Mouse (Mus musculus) heart, postnatal 4 days (tissue): ENCODE data around the gene Gramd1a. TPM values are rescaled to one million over a fixed set of nuclear protein-coding genes. Genes with fewer than 3 reads are reported as not detected.

Experiments used
- DNase-seq: peaks from one replicate; pipeline ENCODE4 v3.0.0; 2021
- total RNA-seq, 2 experiments: library from RNA; stranded (reverse); gene quantifications; 2 replicates each; pipeline ENCODE4 v1.2.3; 2021

Gene Gramd1a
- total RNA-seq, 2 experiments from 2014 or later = 32.9 to 36.0 TPM

- DNase-seq = peak; percentile 92
These were observed 5.0 kb downstream of the Gramd1a start for GRCm38 (mm10) chr7:31150566-31151300.

- DNase-seq = no peak
These were observed 5.7 kb downstream of the Gramd1a start for GRCm38 (mm10) chr7:31149751-31150565.

- DNase-seq = no peak
These were observed 6.4 kb downstream of the Gramd1a start for GRCm38 (mm10) chr7:31149271-31149670.

GRCm38 (mm10) chr7:31148756-31149155 lies 6.9 kb downstream of the Gramd1a start:
- DNase-seq = peak; percentile 64

- DNase-seq = no peak
These were observed 7.6 kb downstream of the Gramd1a start for GRCm38 (mm10) chr7:31148086-31148485.

- no peak for DNase-seq
These were observed 10.0 kb downstream of the Gramd1a start for GRCm38 (mm10) chr7:31145596-31146160.

GRCm38 (mm10) chr7:31144886-31145285 lies 10.8 kb downstream of the Gramd1a start:
- no peak for DNase-seq

GRCm38 (mm10) chr7:31140941-31141340 lies 14.8 kb downstream of the Gramd1a start:
- DNase-seq = no peak

GRCm38 (mm10) chr7:31140302-31140701 lies 15.4 kb downstream of the Gramd1a start:
- DNase-seq = no peak

GRCm38 (mm10) chr7:31139765-31140164 lies 15.9 kb downstream of the Gramd1a start:
- peak; percentile 80 for DNase-seq

- DNase-seq = no peak
These were observed 20.0 kb downstream of the Gramd1a start for GRCm38 (mm10) chr7:31135717-31136116.

- no peak for DNase-seq
These were observed 23.8 kb downstream of the Gramd1a start for GRCm38 (mm10) chr7:31131866-31132265.

- peak; percentile 65 for DNase-seq
These were observed 24.9 kb downstream of the Gramd1a start for GRCm38 (mm10) chr7:31130841-31131240.

- DNase-seq = no peak
These were observed 25.5 kb downstream of the Gramd1a start for GRCm38 (mm10) chr7:31130197-31130596.

GRCm38 (mm10) chr7:31128157-31128705 lies 27.5 kb downstream of the Gramd1a start:
- DNase-seq = no peak

GRCm38 (mm10) chr7:31126851-31127724 lies 28.6 kb downstream of the Gramd1a start, which contains the start of gene Scn1b:
TSS of gene Scn1b (minus strand) at chr7:31127003.
- DNase-seq = peak; percentile 64

- DNase-seq = no peak
These were observed 29.4 kb downstream of the Gramd1a start for GRCm38 (mm10) chr7:31126211-31126751.

- no peak for DNase-seq
These were observed 30.6 kb downstream of the Gramd1a start for GRCm38 (mm10) chr7:31125116-31125515.

- DNase-seq = no peak
These were observed 31.3 kb downstream of the Gramd1a start for GRCm38 (mm10) chr7:31124381-31124780.

GRCm38 (mm10) chr7:31123697-31124096 lies 32.0 kb downstream of the Gramd1a start:
- no peak for DNase-seq
